Mouse (Mus musculus): Measurements from ENCODE around the gene Dgkb.

DNA sequence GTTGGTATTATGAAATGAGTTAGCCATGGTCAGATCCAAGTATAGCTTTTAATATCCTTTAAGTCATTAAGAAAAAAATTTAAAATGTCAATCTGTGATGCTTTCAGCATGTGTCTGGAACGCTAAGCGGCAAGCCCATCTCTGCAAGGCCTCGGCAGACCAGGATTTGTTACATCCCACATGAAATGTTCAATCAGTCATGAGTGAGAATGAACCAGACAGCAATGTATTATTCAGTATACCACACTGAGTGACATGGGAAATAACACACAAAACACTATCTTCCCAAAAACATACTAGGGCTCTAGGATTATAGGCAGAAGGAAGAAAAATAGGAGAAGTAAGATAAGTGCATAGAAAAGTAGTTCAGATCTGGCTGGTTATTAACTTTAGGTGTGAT is 634.2 kb downstream of the Dgkb start:
- TF ChIP-seq CTCF (IDR thresholded peaks at IDR 0.05; ENCODE audit: low read depth) (no peak), EP300 (IDR thresholded peaks at IDR 0.05; ENCODE audit: low read depth) (no peak)

Measured in liver, embryonic 14.5 days (tissue).